Mouse (Mus musculus): ENCODE data around the gene Pxt1.
"Not testable (repeated sequence)": the region's sequence is repeated elsewhere in the genome, so short reads cannot be mapped to it uniquely, and the experiment has no call there.

Pxt1 gene

DNA sequence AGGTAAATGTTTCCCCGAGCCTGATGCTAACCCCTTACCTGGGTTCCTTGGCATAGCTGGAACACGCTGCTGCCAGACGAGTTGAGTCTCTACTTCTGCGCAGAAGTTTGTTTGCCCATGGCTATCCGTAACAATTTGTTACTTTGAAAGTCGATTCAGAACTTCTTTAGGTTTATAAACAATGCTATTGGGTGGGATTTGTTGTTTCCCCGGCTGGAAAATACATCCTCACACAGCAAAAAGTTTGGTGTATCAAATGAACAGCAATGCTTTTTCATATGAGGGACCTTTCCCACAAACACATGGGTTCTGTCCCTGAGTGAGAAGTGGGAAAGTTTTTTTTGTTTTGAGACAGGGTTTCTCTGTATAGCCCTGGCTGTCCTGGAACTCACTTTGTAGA is at the start of gene Pxt1:
TSS of gene Pxt1 (minus strand) at position 101 of the 400 bp plus-strand sequence.
- DNase-seq (ENCODE audit: extremely low read depth, low read depth, low spot score) = no peak

DNA sequence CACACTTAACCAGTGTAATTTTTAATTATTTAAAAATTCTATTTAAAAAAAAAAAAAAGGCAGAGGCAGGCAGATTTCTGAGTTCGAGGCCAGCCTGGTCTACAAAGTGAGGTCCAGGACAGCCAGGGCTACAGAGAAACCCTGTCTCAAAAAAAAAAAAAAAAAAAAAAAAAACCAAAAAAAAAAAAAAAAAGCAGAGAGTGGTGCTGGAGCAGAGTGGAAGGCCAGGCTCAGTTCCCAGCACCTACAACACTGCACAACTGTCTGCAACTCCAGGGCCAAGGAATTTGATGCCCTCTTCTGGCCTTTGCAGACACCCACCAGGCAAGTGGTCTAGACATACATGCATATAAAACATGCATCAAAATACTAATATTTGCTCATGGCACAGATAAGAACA is 49.4 kb upstream of the Pxt1 start:
- DNase-seq (ENCODE audit: extremely low read depth, low read depth, low spot score) = not testable (repeated sequence)

DNA sequence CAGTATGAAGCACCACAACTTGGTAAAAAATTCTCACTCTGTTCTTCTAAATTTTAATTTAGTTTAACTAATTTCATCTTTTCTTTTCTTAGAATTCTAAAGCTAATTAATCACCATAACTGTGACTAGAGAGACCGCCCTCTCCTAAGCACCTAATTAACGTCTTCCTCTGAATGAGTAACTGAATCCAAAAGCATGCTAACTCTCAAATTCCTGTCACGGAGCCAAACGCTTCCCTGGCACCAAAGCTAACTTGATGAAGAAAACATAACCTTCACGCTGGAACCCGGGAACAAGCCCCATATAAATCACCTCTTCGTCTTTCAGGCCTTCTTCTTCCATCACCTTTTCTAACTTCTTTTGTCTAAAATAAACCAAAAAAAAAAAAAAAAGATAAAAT is 48.5 kb upstream of the Pxt1 start:
- no peak for DNase-seq (ENCODE audit: extremely low read depth, low read depth, low spot score)

DNA sequence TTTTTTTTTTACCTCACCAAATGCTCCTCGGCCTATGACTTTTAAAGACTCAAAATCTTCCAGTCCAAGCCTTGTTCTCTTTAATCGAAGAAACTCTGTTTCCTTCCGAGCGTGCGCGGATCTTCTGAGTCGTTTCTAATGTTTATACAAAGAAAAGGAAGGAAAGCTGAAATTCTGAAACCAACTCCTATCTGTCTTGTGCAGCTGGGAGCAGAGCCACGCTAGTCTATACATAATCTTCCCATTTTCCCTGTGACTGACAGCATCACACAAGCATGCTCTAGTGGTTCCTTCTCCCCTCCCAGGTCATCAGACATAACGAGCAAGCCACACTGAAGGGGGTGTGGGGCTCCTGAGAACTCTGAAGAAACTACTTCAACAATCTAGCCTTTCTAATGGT is 47.6 kb upstream of the Pxt1 start:
- DNase-seq (ENCODE audit: extremely low read depth, low read depth, low spot score) = no peak

DNA sequence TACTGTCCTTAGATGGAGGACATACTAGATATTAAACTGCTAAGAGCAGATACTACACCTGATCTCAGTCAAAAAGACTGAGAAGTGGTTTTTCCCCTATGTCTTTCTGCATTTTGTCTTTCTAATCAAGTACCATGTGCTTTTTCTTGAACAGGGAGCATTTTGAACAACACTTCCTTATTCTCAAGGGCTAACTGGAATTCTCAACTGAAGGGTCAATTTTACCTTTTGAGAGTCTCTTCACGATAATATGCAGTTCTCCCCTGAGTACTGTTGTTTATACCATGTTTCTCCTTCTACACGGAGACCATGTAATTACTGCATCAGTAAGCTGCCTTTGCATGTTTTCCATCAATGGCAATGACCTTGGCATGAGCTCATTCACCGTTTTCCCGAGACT is 46.4 kb upstream of the Pxt1 start:
- no peak for DNase-seq (ENCODE audit: extremely low read depth, low read depth, low spot score)

DNA sequence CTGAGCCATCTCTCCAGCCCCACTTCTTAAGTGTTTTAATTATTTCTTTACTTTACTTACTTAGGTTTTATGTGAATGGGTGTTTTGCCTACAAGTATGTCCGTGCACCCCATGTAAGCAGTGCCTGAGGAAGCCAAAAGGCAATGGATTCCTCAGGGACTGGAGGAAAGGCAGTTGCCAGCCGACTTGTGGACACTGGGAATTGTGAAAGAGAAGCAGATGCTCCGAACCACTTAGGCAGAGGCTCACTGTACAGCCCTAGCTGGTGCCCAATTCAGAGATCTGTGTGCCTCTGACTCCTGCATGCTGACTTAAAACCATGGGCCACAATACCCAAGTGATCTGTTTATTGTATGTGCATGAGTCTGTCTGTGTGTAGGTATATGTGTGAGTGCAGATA is 45.4 kb upstream of the Pxt1 start:
- no peak for DNase-seq (ENCODE audit: extremely low read depth, low read depth, low spot score)

DNA sequence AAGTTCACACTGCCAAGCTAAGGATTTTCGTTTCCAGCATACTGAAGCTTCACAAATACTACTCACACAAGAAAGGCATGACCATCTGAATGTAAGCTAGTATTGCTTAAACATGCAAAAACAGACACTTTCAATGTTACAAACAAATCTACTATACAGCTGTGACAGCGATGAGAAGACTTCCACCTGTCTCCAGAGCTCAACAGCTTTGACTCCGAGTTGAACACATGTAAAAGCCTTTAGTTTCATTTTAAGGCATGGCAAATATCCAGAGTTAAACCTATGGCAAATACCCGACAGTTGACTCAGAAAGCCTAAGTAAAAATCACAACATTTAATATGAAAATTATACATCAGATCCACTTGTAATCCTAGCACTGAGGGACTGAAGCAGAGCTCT is 44.7 kb upstream of the Pxt1 start:
- no peak for DNase-seq (ENCODE audit: extremely low read depth, low read depth, low spot score)

DNA sequence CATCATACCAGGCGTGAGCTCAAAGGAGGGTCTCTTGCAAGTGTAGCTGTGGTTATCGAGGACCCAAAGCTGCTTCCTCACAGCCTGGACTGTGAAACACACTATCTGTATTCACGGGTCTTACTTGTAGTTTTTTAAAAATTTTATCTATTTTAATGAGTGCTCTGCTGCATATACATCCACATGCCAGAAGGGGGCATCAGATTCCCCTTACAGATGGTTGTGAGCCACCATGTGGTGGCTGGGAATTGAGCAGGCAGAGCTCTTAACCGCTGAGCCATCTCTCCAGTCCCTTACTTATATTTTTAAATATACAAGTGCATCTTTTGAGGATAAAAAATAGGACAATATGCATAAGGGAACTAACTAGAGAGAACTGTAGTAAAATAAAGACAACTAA is 44.1 kb upstream of the Pxt1 start:
- DNase-seq (ENCODE audit: extremely low read depth, low read depth, low spot score) = no peak

DNA sequence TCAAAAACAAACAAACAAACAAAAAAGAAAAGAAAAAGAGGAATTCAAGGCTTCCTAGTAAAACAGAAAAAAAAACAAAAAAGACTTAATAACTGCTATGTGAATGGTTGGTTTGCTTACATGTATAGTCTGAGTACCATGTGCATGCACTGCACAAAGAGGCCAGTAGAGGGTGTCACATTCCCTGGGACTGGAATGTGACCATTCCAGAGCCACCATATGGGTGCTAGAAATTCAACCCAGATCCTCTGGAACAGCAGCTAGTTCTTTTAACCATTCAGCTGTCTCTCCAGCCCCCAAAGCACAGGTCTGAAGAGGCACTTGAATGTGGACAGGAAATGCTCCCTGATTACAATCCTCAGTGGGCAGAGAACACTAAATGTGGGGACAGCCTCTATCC is 43.2 kb upstream of the Pxt1 start:
- no peak for DNase-seq (ENCODE audit: extremely low read depth, low read depth, low spot score)

DNA sequence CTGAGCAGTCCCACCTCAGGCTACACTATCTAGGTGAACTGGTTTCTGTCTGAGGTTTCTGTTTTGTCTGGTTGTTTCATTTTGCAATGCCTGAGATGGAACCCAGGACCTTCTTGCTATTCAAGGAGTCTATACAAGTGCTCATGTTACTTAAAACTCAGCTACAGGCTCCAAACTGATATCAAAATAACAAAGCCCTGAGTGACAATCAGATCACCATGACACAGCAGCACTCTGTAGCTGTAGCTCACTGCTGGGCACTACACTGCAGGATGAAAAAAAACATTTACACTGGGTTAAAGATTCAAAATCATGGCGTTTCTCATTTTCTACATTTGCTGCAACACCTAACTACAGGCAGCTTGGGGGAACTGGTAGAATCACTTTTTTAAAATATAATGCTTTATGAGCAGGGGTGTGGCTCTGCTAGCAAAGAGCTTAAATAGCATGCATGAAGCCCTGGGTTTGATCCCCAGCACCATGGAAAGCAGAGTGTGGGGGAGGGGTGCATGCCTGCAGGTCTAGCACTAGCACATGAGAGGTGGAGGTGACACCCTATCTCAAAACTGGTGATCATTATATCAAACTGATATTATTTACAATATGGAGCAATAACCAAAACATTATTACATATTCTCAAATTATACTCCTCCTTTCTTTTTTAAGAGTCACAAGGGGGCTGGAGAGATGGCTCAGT is 41.2 kb upstream of the Pxt1 start:
- no peak for DNase-seq (ENCODE audit: extremely low read depth, low read depth, low spot score)

DNA sequence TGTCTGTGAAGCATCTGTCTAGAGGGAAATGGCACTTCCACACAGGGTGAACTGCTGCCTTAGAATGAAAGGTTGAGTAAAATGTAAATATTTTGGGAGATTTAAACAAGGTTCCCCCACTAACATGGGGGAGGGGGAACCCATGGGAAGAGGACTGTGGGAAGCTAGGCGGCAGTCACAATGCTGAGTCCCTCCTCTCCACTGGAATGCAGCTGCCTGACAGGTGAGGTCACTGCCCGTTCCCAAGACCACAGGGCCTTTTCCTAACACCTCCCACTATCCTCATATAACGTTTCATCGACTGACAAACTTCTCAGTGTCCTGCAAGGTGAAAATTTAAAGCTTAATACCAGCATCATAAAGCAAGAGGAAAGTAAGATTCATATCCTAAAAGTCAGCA is 39.0 kb upstream of the Pxt1 start:
- DNase-seq (ENCODE audit: extremely low read depth, low read depth, low spot score) = no peak

DNA sequence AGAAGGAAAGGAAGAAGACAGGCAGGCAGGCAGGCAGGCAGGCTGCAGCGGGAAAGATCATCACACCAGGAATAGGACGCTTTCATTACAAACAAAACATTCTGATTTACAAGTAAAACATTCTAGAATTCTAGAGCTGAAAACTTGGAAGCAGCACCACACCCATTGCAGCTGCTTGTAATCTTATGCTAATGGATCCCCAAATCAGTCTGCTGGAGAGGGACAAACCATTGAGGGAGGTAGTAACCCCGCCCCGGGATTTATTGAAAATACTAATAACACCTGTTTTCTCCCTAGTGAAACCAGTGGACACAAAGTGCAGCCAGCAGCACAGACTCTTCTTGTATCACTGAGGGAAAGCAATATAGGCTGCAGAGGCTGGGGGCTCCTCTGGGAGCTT is 37.4 kb upstream of the Pxt1 start:
- DNase-seq (ENCODE audit: extremely low read depth, low read depth, low spot score) = no peak

DNA sequence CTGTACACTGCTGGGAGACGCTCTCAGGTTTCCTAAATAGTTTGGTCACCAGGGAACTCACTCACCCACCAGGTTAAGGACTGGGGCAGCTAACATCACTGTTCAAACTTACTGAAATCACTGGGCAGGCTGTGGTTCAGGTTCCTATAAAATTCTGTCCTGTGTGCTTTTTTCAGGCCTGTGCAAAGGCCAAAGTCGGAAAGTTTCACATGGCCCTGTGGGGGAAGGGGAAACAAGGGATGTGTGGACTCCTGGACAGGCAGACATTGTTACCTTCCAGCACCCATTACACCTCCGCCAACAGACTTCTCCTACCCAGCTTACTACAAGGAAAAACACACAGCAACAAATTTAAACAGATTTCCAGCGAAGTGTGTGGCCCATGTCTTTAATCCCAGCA is 35.5 kb upstream of the Pxt1 start:
- no peak for DNase-seq (ENCODE audit: extremely low read depth, low read depth, low spot score)

DNA sequence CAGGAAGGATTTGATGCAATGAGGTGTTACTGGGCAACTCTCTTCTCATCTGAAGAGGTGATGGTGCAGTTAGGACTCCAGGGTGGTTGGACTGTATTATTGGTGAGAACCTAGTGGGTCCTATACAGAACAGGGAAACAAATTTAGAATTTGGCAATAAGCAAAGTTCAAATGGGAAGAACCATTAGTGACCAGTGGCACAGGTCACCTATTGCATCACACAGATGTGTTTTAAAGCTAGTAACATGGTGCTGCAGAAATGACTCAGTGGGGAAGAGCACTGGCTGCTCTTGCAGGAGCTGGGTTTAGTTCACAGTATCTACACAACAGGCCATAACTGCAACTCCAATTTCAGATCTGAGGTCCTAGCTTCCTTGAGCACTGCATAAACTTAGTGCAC is 26.5 kb upstream of the Pxt1 start:
- DNase-seq (ENCODE audit: extremely low read depth, low read depth, low spot score) = no peak

DNA sequence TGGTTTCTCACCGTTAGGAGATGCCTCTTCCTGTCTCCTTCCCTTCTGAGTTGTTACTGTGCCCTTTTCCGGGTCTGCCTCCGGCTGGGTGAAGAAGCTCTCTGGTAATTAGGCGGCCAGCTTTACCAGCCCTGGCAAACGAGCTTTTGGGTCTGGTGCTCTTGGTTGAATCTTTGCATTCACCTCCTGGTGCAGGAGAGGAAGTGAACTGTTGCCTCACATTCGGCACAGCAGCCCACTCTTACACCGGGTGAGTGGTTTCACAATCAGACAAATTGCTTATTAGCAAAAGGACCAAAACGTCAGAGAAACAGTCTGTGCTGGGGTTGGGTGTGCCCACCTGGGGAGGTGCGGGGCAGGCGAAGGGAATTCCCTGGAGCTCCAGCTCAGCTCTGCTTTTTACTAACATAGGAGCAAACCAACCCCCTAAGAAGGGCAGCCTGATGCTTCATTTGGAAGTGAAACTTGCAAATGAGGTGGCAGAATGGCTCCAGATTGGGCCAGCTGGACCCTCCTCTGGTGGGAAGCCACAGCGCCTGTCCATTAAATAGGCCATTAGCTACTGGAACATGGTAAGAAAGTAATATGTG is 23.5 kb upstream of the Pxt1 start:
- no peak for DNase-seq (ENCODE audit: extremely low read depth, low read depth, low spot score)

DNA sequence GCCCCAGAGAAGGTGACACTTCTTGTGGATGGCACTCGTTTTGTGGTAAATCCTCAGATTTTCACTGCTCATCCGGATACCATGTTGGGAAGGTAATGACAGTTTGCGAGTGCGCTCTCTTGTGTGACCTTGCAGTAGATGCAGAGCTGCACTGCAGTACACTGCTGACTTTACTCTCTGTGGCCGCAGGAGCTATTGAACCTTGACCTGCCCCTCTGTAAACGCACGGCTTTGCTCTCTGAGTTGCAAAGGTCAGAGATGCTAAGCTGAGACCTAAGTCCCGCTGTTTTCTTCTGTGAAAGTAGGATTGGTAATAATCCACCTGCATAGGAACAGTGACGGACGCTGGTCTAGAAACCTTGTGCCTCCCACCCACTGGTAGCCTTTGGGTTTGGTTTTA is 18.0 kb upstream of the Pxt1 start:
- DNase-seq (ENCODE audit: extremely low read depth, low read depth, low spot score) = no peak

DNA sequence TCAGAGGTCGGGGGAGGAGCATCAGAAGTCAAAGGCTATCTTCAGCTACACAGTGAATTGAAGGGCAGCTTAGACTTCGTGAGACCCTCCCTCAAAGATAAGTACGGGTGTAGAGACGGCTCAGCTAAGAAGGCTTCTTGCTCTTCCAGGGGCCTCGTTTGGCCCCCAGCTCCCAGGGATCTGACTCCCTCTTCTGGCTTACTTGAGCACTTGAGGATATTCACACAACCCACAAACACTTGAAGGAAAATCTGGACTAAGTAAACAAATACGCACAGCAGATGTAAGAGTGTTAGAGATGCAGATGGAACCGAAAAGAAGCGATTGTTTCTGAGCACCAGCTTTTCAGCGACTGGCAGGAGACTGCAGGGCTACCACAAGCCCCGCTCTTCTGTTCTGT is 17.0 kb upstream of the Pxt1 start:
- DNase-seq (ENCODE audit: extremely low read depth, low read depth, low spot score) = no peak

DNA sequence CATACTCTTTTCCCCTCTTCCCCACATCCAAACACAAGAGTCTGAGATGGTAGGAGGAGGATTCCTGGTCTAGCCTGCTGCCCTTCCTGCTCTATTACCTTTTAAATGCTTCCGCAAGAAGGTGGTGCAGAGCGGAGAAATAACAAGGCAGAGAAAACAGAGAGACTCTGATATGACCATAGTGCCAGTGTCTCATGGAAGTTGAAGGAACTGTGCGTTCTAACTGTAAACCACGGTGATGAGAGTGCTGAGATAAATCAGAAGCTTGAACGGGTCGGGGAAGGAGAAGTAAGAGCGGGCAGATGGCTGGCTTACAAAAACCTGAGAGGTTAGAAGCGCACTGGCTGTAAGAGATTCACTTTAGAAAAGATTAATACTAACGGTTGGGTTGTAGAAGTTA is 10.8 kb upstream of the Pxt1 start:
- DNase-seq (ENCODE audit: extremely low read depth, low read depth, low spot score) = no peak

DNA sequence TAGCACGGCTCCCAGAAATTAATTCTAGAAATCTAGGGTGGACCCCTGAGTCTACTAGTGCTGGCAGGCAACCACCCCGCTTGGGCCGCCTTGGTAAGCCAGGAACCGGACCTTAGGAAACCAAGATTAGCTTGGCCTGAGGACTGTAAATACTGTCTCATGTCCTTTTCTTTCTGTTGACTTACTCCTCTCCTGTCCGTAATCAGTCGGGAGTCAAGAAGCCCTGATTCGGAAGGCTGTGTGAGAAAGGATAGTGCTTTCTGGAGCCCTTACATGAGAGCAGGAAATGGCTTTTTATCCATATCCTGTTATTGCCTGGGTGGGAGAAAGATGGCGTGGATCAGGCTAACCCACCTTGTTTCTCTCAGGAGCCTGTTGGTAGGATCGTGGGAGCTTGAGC is 9.6 kb upstream of the Pxt1 start:
- no peak for DNase-seq (ENCODE audit: extremely low read depth, low read depth, low spot score)

DNA sequence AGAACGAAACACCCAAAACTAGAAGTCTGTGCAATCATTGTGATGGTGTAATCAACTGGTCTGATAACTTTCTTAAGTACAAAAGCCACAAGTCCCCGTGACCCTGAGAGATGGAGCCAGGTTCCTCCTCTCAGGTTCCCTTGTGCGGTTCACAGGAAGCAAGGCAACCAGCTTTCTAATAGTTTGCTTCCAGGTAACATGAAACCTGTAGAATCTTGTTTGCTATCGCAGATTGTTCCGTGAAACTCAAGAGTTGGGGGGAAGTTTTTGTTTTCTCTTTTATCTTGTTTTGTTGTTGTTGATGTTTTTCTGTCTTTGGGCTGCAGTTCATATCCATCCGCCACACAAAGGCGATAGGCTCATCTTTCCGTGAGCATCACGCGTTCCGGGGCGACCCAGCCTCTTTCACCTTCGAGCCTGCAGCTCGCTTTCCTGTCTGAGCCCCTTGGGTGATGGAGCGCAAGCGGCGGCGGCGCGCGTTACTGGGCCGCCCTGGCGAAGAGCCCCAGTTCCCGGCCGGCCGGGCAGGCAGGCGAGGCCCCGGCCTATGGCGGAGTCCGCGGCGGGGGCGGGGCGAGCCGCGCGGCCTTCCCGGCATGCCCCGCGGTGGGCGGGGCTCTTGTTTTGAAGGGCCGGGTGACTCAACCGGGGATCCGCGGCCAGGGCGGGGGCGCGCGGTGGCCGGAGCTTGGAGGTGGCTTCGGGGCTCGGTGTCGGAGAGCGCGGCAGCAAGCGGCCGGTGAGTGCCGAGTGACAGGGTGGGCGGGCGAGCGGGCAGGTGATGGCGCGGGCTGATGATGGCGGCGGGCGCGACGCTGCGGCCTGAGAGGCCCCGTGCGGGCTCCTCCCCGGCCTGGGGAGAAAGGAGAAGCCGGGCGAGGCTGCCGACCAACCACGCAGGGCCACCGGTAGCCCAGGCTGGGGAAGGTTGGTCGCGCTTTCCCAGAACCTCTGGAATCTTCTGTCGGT is 8.5 kb upstream of the Pxt1 start, which contains the start of gene Kctd20:
TSS of gene Kctd20 (plus strand) at position 120 of the 969 bp plus-strand sequence.
- no peak for DNase-seq (ENCODE audit: extremely low read depth, low read depth, low spot score)

DNA sequence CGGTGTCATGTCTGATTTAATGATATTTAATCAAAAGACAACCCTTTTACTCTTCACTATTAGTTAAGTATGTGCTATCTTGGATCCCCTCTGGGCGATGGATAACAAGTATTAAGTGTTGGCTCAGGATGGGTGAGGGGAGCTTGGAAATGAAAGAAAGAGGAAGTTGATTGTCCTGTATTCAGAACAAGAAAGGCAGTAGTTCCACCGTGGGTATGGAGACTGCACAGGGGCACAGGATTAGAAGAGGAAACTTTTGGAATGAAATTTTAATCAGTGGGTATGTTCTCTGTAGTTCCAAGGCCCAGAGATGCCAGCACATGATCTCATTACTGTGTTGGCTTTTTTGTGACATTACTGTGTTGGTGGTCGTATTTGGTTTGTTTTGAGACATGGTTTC is 7.1 kb upstream of the Pxt1 start:
- no peak for DNase-seq (ENCODE audit: extremely low read depth, low read depth, low spot score)

DNA sequence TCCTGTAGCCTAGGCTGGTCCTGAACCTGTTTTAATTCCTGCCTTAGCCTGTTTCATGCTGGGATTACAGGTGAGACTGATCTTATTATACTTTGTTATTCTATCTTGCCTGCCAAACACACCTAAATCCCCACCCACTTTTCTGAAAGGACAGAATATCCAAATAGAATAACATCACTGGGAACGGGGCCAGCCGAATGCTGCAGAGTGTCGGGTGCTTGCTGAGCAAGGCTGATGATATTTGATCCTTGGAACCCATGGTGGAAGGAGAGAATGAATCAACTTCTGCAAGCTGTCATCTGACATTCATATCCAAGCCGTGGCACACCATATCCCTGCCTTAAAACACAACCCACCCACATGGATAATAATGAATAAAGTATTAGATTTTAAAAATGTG is 5.0 kb upstream of the Pxt1 start:
- peak; percentile 42 for DNase-seq (ENCODE audit: extremely low read depth, low read depth, low spot score)
